Mouse (Mus musculus) lung, postnatal 0 days (tissue): ENCODE measurements around the gene Fnbp1.

Experiments
- CTCF ChIP-seq: IDR thresholded peaks from 2 replicates; pipeline ENCODE4 v1.5.1; 2016; ENCODE audit warnings: antibody characterized with exemption, mild to moderate bottlenecking
- EP300 ChIP-seq: IDR thresholded peaks from 2 replicates; pipeline ENCODE4 v1.6.1; 2016; ENCODE audit warnings: antibody characterized with exemption, mild to moderate bottlenecking, control low read depth

- TF ChIP-seq CTCF (no peak), EP300 (no peak)
These were observed 136.4 kb downstream of the Fnbp1 start for GRCm38 (mm10) chr2:31005453-31005852.
